Mouse (Mus musculus): ENCODE results near the gene Rgma. TPM values are rescaled to one million over a fixed set of nuclear protein-coding genes. Genes with fewer than 3 reads are reported as not detected.

The Rgma gene
- polyA plus RNA-seq, 1 experiment from 2014 or later: 15.9 TPM

DNA sequence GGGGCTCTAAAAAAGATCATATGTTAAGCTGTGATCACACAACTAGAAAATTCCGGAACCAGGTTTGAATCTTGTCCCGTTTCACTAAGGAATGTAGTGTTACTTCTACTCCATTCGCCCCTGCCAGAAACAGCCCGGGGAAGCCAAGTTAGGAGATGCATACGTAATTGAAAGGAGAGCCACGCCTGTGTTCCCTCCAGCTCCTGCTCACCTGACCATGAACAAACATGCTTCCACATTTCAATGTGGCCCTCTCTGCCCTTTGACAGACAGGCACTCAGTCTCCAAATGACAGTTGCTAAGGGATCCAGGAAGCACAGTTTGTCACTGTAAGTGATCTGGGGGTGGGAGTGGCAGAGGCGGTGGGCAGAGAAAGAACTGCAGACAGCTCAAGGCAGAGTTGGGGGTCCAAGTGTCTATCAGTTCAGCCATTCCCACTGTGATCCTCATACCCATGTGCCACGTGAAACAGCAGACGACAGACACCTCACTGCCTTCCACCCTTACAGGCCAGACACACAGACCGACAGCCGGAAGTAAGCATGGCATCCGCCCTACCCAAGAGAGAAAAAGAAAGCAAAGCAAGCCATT, 41.8 kb upstream of the Rgma start:
- DNase-seq (ENCODE audit: low spot score) (no peak), ATAC-seq (replicated peaks; ENCODE audit: insufficient number of reproducible peaks, low FRiP score, low TSS enrichment, low read depth) (no peak)
- Histone ChIP-seq H3K4me1 (ENCODE audit: control insufficient read depth, insufficient read depth, low read length) (no peaks in the 10 kb centered on the region), H3K9me3 (replicated peaks; ENCODE audit: control insufficient read depth, low read length) (no peaks in the 10 kb centered on the region), H3K4me3 (ENCODE audit: low read depth, low read length) (no peak overlapping the region), H3K27ac (replicated peaks; ENCODE audit: low read depth, low read length) (no peak overlapping the region), H3K9ac (replicated peaks; ENCODE audit: low read length) (no peak overlapping the region), H3K27me3 (ENCODE audit: control insufficient read depth, insufficient read depth, low read length) (no peaks in the 10 kb centered on the region), H3K4me2 (ENCODE audit: low read depth, low read length) (no peak overlapping the region), H3K36me3 (replicated peaks; ENCODE audit: control insufficient read depth, insufficient read depth, low read depth, low read length) (no peaks in the 10 kb centered on the region)
- 72% methylated on average over 12 of the region's 12 CpGs for WGBS

DNA sequence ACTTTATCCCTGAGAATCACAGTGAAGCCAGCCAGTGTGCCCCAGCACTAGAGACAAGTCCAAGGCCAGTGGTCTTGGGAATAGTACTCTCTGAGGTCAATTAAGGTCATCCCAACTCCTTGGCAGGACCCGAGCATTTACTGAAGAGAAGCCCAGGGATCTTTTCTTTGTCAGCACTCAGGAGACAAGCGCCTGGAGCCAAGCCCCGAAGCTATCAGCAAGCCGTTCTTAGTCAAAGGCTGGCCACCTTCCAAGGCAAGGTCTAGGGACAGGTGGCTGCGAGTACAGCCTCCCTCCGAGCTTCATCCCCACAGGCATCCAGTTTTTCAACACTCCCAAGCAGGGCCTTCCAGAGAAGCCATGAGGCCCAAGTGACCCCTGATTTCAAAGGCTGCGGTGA, 40.4 kb upstream of the Rgma start:
- no peak overlapping the region for H3K9ac ChIP-seq (replicated peaks; ENCODE audit: low read length)
- no peak for ATAC-seq (replicated peaks; ENCODE audit: insufficient number of reproducible peaks, low FRiP score, low TSS enrichment, low read depth)
- no peak overlapping the region for H3K4me2 ChIP-seq (ENCODE audit: low read depth, low read length)
- H3K36me3 ChIP-seq (replicated peaks; ENCODE audit: control insufficient read depth, insufficient read depth, low read depth, low read length): no peaks in the 10 kb centered on the region
- H3K4me1 ChIP-seq (ENCODE audit: control insufficient read depth, insufficient read depth, low read length): no peaks in the 10 kb centered on the region
- no peak overlapping the region for H3K27ac ChIP-seq (replicated peaks; ENCODE audit: low read depth, low read length)
- no peaks in the 10 kb centered on the region for H3K9me3 ChIP-seq (replicated peaks; ENCODE audit: control insufficient read depth, low read length)
- 71% methylated on average over 7 of the region's 7 CpGs for WGBS
- DNase-seq (ENCODE audit: low spot score): no peak
- no peaks in the 10 kb centered on the region for H3K27me3 ChIP-seq (ENCODE audit: control insufficient read depth, insufficient read depth, low read length)
- no peak overlapping the region for H3K4me3 ChIP-seq (ENCODE audit: low read depth, low read length)

DNA sequence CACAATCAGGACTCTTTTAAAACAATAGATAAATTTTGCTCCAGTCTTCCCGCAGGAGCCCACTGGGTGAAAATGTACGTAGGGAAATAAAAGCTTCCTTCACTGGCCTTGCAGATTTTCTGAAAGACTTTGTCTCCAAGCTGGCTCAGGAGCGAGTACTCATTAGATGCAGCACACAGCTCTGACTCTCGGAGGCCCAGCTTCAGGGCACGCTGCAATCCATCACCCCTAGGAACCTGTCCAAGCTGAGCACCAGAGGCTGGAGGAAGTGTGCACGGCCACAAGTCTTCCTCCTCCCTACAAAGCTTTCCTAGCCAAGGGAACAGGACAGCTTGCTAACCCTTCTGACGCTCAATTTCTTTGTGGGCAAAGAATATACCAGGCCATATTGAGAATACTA, 38.9 kb upstream of the Rgma start:
- 71% methylated on average over 7 of the region's 7 CpGs for WGBS
- no peak overlapping the region for H3K9ac ChIP-seq (replicated peaks; ENCODE audit: low read length)
- no peak for ATAC-seq (replicated peaks; ENCODE audit: insufficient number of reproducible peaks, low FRiP score, low TSS enrichment, low read depth)
- H3K4me2 ChIP-seq (ENCODE audit: low read depth, low read length): no peak overlapping the region
- no peaks in the 10 kb centered on the region for H3K36me3 ChIP-seq (replicated peaks; ENCODE audit: control insufficient read depth, insufficient read depth, low read depth, low read length)
- H3K4me3 ChIP-seq (ENCODE audit: low read depth, low read length): no peak overlapping the region
- H3K9me3 ChIP-seq (replicated peaks; ENCODE audit: control insufficient read depth, low read length): no peaks in the 10 kb centered on the region
- no peaks in the 10 kb centered on the region for H3K4me1 ChIP-seq (ENCODE audit: control insufficient read depth, insufficient read depth, low read length)
- no peak overlapping the region for H3K27ac ChIP-seq (replicated peaks; ENCODE audit: low read depth, low read length)
- no peaks in the 10 kb centered on the region for H3K27me3 ChIP-seq (ENCODE audit: control insufficient read depth, insufficient read depth, low read length)
- no peak for DNase-seq (ENCODE audit: low spot score)

DNA sequence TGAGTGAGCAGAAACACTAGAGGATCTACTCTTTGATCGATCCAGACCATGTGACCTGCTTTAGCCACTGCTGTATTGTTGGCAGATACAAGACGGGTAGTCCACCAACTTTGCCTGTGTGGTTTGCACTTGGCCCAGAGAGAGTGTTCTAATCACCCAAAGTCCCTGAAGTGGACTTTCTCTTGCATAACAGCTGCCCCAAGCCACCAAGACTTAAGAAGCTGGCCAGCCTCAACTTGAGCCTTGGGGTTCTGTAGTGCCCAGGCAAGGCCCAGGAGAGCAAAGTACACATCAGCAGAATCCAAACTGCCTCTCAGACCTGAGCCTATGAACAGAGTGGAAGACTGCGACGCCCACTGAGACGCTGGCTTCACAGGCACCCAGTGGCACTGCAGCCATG, 37.0 kb upstream of the Rgma start:
- DNase-seq (ENCODE audit: low spot score): no peak
- Histone ChIP-seq H3K9me3 (replicated peaks; ENCODE audit: control insufficient read depth, low read length) (no peaks in the 10 kb centered on the region), H3K4me3 (ENCODE audit: low read depth, low read length) (no peak overlapping the region), H3K9ac (replicated peaks; ENCODE audit: low read length) (no peak overlapping the region), H3K4me1 (ENCODE audit: control insufficient read depth, insufficient read depth, low read length) (no peaks in the 10 kb centered on the region), H3K4me2 (ENCODE audit: low read depth, low read length) (no peak overlapping the region), H3K27ac (replicated peaks; ENCODE audit: low read depth, low read length) (no peak overlapping the region), H3K27me3 (ENCODE audit: control insufficient read depth, insufficient read depth, low read length) (no peaks in the 10 kb centered on the region), H3K36me3 (replicated peaks; ENCODE audit: control insufficient read depth, insufficient read depth, low read depth, low read length) (no peaks in the 10 kb centered on the region)
- WGBS: 92% methylated on average over 5 of the region's 5 CpGs
- ATAC-seq (replicated peaks; ENCODE audit: insufficient number of reproducible peaks, low FRiP score, low TSS enrichment, low read depth): no peak

DNA sequence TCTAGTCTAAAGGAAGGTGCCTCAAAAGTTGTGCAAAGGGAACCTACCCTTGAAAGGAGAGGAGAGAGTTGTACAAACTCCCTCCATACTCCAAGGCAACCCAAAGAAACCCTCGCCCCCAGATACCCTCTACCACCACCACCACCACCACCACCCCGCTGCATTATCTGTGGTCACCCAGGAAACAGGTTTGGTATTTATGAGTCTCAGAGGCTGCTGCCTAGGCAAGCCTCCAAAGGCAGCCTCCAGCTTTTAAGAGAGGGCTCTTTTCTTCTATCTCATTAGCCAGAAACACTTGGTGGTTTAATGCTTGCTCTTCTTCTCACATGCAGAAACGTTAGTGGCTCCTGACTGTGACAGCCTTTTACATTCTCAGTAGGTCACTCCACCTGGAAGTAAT, 31.5 kb upstream of the Rgma start:
- WGBS: 37% methylated on average over 3 of the region's 3 CpGs
- no peak overlapping the region for H3K9ac ChIP-seq (replicated peaks; ENCODE audit: low read length)
- no peak overlapping the region for H3K4me2 ChIP-seq (ENCODE audit: low read depth, low read length)

DNA sequence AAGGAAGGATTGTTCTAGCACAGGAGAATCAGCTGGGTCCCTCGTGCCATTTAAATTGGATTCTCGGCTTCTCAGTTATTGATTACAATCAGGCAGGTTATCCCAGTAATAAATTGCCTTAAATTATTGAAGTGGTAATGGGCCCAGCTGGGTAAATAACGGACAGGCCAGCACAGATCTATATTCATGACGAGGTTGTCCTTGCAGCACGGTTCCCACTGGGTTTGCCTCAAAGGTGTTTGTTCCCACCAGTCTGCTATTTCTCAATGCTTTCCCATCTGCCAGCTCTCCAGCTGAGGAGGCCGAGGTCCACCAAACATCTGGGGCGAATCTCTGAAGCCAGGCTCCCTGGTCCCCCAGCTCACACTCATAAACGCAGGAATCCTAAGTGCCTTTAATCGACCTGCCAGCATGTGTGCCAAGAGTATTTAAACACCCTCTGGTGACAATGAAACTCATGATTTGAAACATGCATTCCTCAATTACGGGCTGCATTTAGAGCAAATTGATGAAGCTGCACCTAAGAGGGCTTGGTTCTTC, 26.7 kb upstream of the Rgma start:
- Histone ChIP-seq H3K9me3 (replicated peaks; ENCODE audit: control insufficient read depth, low read length) (no peaks in the 10 kb centered on the region), H3K9ac (replicated peaks; ENCODE audit: low read length) (no peak overlapping the region), H3K4me1 (ENCODE audit: control insufficient read depth, insufficient read depth, low read length) (no peaks in the 10 kb centered on the region), H3K27ac (replicated peaks; ENCODE audit: low read depth, low read length) (no peak overlapping the region), H3K27me3 (ENCODE audit: control insufficient read depth, insufficient read depth, low read length) (no peaks in the 10 kb centered on the region), H3K4me2 (ENCODE audit: low read depth, low read length) (no peak overlapping the region), H3K36me3 (replicated peaks; ENCODE audit: control insufficient read depth, insufficient read depth, low read depth, low read length) (no peaks in the 10 kb centered on the region), H3K4me3 (ENCODE audit: low read depth, low read length) (no peak overlapping the region)
- no peak for ATAC-seq (replicated peaks; ENCODE audit: insufficient number of reproducible peaks, low FRiP score, low TSS enrichment, low read depth)
- 48% methylated on average over 10 of the region's 10 CpGs for WGBS
- no peak for DNase-seq (ENCODE audit: low spot score)

More for the DNA sequence above, 31.5 kb upstream of the Rgma start:
- no peaks in the 10 kb centered on the region for H3K4me1 ChIP-seq (ENCODE audit: control insufficient read depth, insufficient read depth, low read length)
- DNase-seq (ENCODE audit: low spot score): no peak
- no peaks in the 10 kb centered on the region for H3K27me3 ChIP-seq (ENCODE audit: control insufficient read depth, insufficient read depth, low read length)
- no peak for ATAC-seq (replicated peaks; ENCODE audit: insufficient number of reproducible peaks, low FRiP score, low TSS enrichment, low read depth)
- no peaks in the 10 kb centered on the region for H3K9me3 ChIP-seq (replicated peaks; ENCODE audit: control insufficient read depth, low read length)
- no peaks in the 10 kb centered on the region for H3K36me3 ChIP-seq (replicated peaks; ENCODE audit: control insufficient read depth, insufficient read depth, low read depth, low read length)
- H3K4me3 ChIP-seq (ENCODE audit: low read depth, low read length): no peak overlapping the region
- H3K27ac ChIP-seq (replicated peaks; ENCODE audit: low read depth, low read length): no peak overlapping the region

DNA sequence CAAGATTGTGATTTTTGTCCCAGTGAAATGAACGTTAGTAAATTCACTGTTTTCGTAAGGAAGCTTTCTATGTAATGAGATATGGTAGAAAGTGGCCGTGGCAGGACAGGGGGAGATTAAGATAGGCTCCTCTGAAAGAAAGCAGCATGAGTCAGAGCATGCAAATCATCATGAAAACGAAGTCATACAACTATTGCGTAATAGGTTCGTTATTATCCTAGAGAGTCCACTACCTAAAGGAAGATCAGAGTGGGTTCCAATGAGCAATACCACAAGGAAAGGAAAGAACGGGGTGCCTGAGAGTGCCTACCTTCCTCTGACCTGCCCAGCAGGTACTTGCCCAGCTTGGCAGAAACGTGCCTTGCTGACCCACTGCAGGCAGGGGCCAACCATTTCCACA, 26.2 kb upstream of the Rgma start:
- H3K4me3 ChIP-seq (ENCODE audit: low read depth, low read length): no peak overlapping the region
- WGBS: 72% methylated on average over 8 of the region's 8 CpGs
- H3K9ac ChIP-seq (replicated peaks; ENCODE audit: low read length): no peak overlapping the region
- no peak for DNase-seq (ENCODE audit: low spot score)
- no peaks in the 10 kb centered on the region for H3K9me3 ChIP-seq (replicated peaks; ENCODE audit: control insufficient read depth, low read length)
- H3K4me1 ChIP-seq (ENCODE audit: control insufficient read depth, insufficient read depth, low read length): no peaks in the 10 kb centered on the region
- H3K27me3 ChIP-seq (ENCODE audit: control insufficient read depth, insufficient read depth, low read length): no peaks in the 10 kb centered on the region
- no peak overlapping the region for H3K4me2 ChIP-seq (ENCODE audit: low read depth, low read length)
- no peak overlapping the region for H3K27ac ChIP-seq (replicated peaks; ENCODE audit: low read depth, low read length)
- no peaks in the 10 kb centered on the region for H3K36me3 ChIP-seq (replicated peaks; ENCODE audit: control insufficient read depth, insufficient read depth, low read depth, low read length)
- no peak for ATAC-seq (replicated peaks; ENCODE audit: insufficient number of reproducible peaks, low FRiP score, low TSS enrichment, low read depth)

DNA sequence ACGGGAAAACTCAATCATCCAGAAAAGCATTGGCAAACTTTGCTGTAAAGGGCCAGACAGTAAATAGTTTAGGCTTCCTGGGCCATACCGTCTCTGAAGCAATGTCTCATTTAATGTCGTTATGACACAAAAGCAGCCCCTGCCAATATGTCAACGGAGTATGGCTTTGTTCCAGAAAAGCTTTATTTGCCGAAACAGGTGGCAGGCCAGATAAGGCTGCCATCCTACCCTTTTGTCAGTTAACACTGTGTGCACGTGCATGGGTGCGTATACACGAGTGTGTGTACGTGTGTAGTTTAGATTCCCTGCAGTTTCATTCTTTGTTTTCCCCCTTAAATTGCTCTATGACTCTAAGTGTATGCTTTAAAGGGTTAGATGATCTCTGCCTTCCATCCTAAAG, 20.1 kb upstream of the Rgma start:
- Histone ChIP-seq H3K4me2 (ENCODE audit: low read depth, low read length) (no peak overlapping the region), H3K27ac (replicated peaks; ENCODE audit: low read depth, low read length) (no peak overlapping the region), H3K9me3 (replicated peaks; ENCODE audit: control insufficient read depth, low read length) (no peaks in the 10 kb centered on the region), H3K27me3 (ENCODE audit: control insufficient read depth, insufficient read depth, low read length) (no peaks in the 10 kb centered on the region), H3K9ac (replicated peaks; ENCODE audit: low read length) (no peak overlapping the region), H3K4me3 (ENCODE audit: low read depth, low read length) (no peak overlapping the region), H3K36me3 (replicated peaks; ENCODE audit: control insufficient read depth, insufficient read depth, low read depth, low read length) (no peaks in the 10 kb centered on the region), H3K4me1 (ENCODE audit: control insufficient read depth, insufficient read depth, low read length) (no peaks in the 10 kb centered on the region)
- WGBS: 86% methylated on average over 9 of the region's 9 CpGs
- ATAC-seq (replicated peaks; ENCODE audit: insufficient number of reproducible peaks, low FRiP score, low TSS enrichment, low read depth): no peak
- DNase-seq (ENCODE audit: low spot score): no peak

All from embryonic facial prominence, embryonic 11.5 days (tissue).